Mouse (Mus musculus): ENCODE measurements around the gene Larp6. TPM values are rescaled to one million over a fixed set of nuclear protein-coding genes. Genes with fewer than 3 reads are reported as not detected.

Larp6 gene
- total and polyA plus RNA-seq, 2 experiments from 2014 or later, result 23.8 to 34.4 TPM

GRCm38 (mm10) chr9:60734321-60734720, 21.5 kb downstream of the Larp6 start:
- Histone ChIP-seq H3K4me2 (ENCODE audit: low read depth) (no peak overlapping the region), H3K4me1 (ENCODE audit: insufficient read depth) (no peaks in the 10 kb centered on the region), H3K27ac (ENCODE audit: low read depth, low read length) (no peak overlapping the region), H3K36me3 (ENCODE audit: insufficient read depth) (peaks cover 11% of the 10 kb centered on the region), H3K9ac (no peak overlapping the region), H3K4me3 (ENCODE audit: low read depth, low read length) (no peak overlapping the region), H3K27me3 (ENCODE audit: insufficient read depth, low read length) (no peaks in the 10 kb centered on the region), H3K9me3 (ENCODE audit: low read length) (no peaks in the 10 kb centered on the region)
- DNase-seq (no peak), ATAC-seq (no peak)
- WGBS, result 97% methylated on average over 2 of the region's 2 CpGs
- no peak for TF ChIP-seq CTCF (IDR thresholded peaks at IDR 0.05; ENCODE audit: low read depth)

- Histone ChIP-seq H3K9me3 (ENCODE audit: low read length) (no peaks in the 10 kb centered on the region), H3K36me3 (ENCODE audit: insufficient read depth) (peaks cover 11% of the 10 kb centered on the region), H3K4me1 (ENCODE audit: insufficient read depth) (0 out of 2 replicates have a peak, but pooled peaks cover 6% of the 10 kb centered on the region), H3K27ac (ENCODE audit: low read depth, low read length) (no peak overlapping the region), H3K4me2 (ENCODE audit: low read depth) (no peak overlapping the region), H3K4me3 (ENCODE audit: low read depth, low read length) (no peak overlapping the region), H3K9ac (no peak overlapping the region), H3K27me3 (ENCODE audit: insufficient read depth, low read length) (no peaks in the 10 kb centered on the region)
- no peak for ATAC-seq
- no peak for TF ChIP-seq CTCF (IDR thresholded peaks at IDR 0.05; ENCODE audit: low read depth)
- 53% methylated on average over 5 of the region's 5 CpGs for WGBS
- DNase-seq, result peak; percentile 46
Measured at GRCm38 (mm10) chr9:60739126-60739525, 26.3 kb downstream of the Larp6 start.

- H3K36me3 ChIP-seq (ENCODE audit: insufficient read depth), result peaks cover 11% of the 10 kb centered on the region
- no peaks in the 10 kb centered on the region for H3K9me3 ChIP-seq (ENCODE audit: low read length)
- H3K4me1 ChIP-seq (ENCODE audit: insufficient read depth), result 0 out of 2 replicates have a peak, but pooled peaks cover 6% of the 10 kb centered on the region
- ATAC-seq, result no peak
- no peak for DNase-seq
- TF ChIP-seq CTCF (IDR thresholded peaks at IDR 0.05; ENCODE audit: low read depth), result no peak
- no peak overlapping the region for H3K4me2 ChIP-seq (ENCODE audit: low read depth)
- no peak overlapping the region for H3K9ac ChIP-seq
- H3K27me3 ChIP-seq (ENCODE audit: insufficient read depth, low read length), result no peaks in the 10 kb centered on the region
- 86% methylated on average over 10 of the region's 10 CpGs for WGBS
- no peak overlapping the region for H3K27ac ChIP-seq (ENCODE audit: low read depth, low read length)
- no peak overlapping the region for H3K4me3 ChIP-seq (ENCODE audit: low read depth, low read length)
Measured at GRCm38 (mm10) chr9:60741436-60741835, 28.6 kb downstream of the Larp6 start.

- peak; percentile 60 for DNase-seq
Measured at GRCm38 (mm10) chr9:60742516-60742915, 29.7 kb downstream of the Larp6 start.

GRCm38 (mm10) chr9:60743180-60743900, 30.6 kb downstream of the Larp6 start:
- H3K36me3 ChIP-seq (ENCODE audit: insufficient read depth), result no peaks in the 10 kb centered on the region; the same call in 1 of the 2 replicates
- no peak overlapping the region for H3K4me3 ChIP-seq (ENCODE audit: low read depth, low read length)
- 0 out of 2 replicates have a peak, but pooled peaks cover 6% of the 10 kb centered on the region for H3K4me1 ChIP-seq (ENCODE audit: insufficient read depth)
- no peak overlapping the region for H3K27ac ChIP-seq (ENCODE audit: low read depth, low read length)
- no peak for DNase-seq
- no peak for TF ChIP-seq CTCF (IDR thresholded peaks at IDR 0.05; ENCODE audit: low read depth)
- H3K9ac ChIP-seq, result no peak overlapping the region
- ATAC-seq, result no peak
- WGBS, result 54% methylated on average over 17 of the region's 17 CpGs
- H3K27me3 ChIP-seq (ENCODE audit: insufficient read depth, low read length), result no peaks in the 10 kb centered on the region
- H3K4me2 ChIP-seq (ENCODE audit: low read depth), result peak overlapping the region; percentile 15; the same call in 1 of the 2 replicates
- H3K9me3 ChIP-seq (ENCODE audit: low read length), result no peaks in the 10 kb centered on the region

More at GRCm38 (mm10) chr9:60742516-60742915, 29.7 kb downstream of the Larp6 start:
- Histone ChIP-seq H3K9me3 (ENCODE audit: low read length) (no peaks in the 10 kb centered on the region), H3K27ac (ENCODE audit: low read depth, low read length) (no peak overlapping the region), H3K4me3 (ENCODE audit: low read depth, low read length) (no peak overlapping the region), H3K4me2 (ENCODE audit: low read depth) (no peak overlapping the region), H3K4me1 (ENCODE audit: insufficient read depth) (0 out of 2 replicates have a peak, but pooled peaks cover 6% of the 10 kb centered on the region), H3K36me3 (ENCODE audit: insufficient read depth) (peaks cover 5% of the 10 kb centered on the region), H3K9ac (no peak overlapping the region), H3K27me3 (ENCODE audit: insufficient read depth, low read length) (no peaks in the 10 kb centered on the region)
- ATAC-seq, result peak; percentile 61
- 60% methylated on average over 9 of the region's 9 CpGs for WGBS
- no peak for TF ChIP-seq CTCF (IDR thresholded peaks at IDR 0.05; ENCODE audit: low read depth)

GRCm38 (mm10) chr9:60744171-60744969, 31.6 kb downstream of the Larp6 start:
- H3K4me2 ChIP-seq (ENCODE audit: low read depth), result no peak overlapping the region
- H3K27me3 ChIP-seq (ENCODE audit: insufficient read depth, low read length), result no peaks in the 10 kb centered on the region
- 39% methylated on average over 18 of the region's 18 CpGs for WGBS
- DNase-seq, result peak; percentile 80
- H3K9ac ChIP-seq, result no peak overlapping the region
- no peaks in the 10 kb centered on the region for H3K9me3 ChIP-seq (ENCODE audit: low read length)
- peak; percentile 86 for TF ChIP-seq CTCF (IDR thresholded peaks at IDR 0.05; ENCODE audit: low read depth)
- H3K4me1 ChIP-seq (ENCODE audit: insufficient read depth), result 0 out of 2 replicates have a peak, but pooled peaks cover 6% of the 10 kb centered on the region
- no peaks in the 10 kb centered on the region for H3K36me3 ChIP-seq (ENCODE audit: insufficient read depth)
- no peak overlapping the region for H3K4me3 ChIP-seq (ENCODE audit: low read depth, low read length)
- no peak overlapping the region for H3K27ac ChIP-seq (ENCODE audit: low read depth, low read length)
- ATAC-seq, result peak; percentile 77

GRCm38 (mm10) chr9:60744971-60745370, 32.2 kb downstream of the Larp6 start:
- 0 out of 2 replicates have a peak, but pooled peaks cover 6% of the 10 kb centered on the region for H3K4me1 ChIP-seq (ENCODE audit: insufficient read depth)
- no peak for TF ChIP-seq CTCF (IDR thresholded peaks at IDR 0.05; ENCODE audit: low read depth)
- H3K27me3 ChIP-seq (ENCODE audit: insufficient read depth, low read length), result no peaks in the 10 kb centered on the region
- no peaks in the 10 kb centered on the region for H3K9me3 ChIP-seq (ENCODE audit: low read length)
- ATAC-seq (no peak), DNase-seq (no peak)
- H3K4me2 ChIP-seq (ENCODE audit: low read depth), result no peak overlapping the region
- H3K36me3 ChIP-seq (ENCODE audit: insufficient read depth), result no peaks in the 10 kb centered on the region
- no peak overlapping the region for H3K4me3 ChIP-seq (ENCODE audit: low read depth, low read length)
- H3K9ac ChIP-seq, result no peak overlapping the region
- 61% methylated on average over 4 of the region's 4 CpGs for WGBS
- no peak overlapping the region for H3K27ac ChIP-seq (ENCODE audit: low read depth, low read length)

Data from forebrain, postnatal 0 days (tissue).